Mouse (Mus musculus) liver, embryonic 14.5 days (tissue): ENCODE measurements around the gene Tmem184b. TPM values are rescaled to one million over a fixed set of nuclear protein-coding genes. Genes with fewer than 3 reads are reported as not detected.

Experiments
- ATAC-seq: fragments of 200-750 bp; cut with Nextera tagmentation; 2 replicates; pipeline ENCODE4 v1.8.0; 2017; ENCODE audit warnings: moderate number of reproducible peaks, mild to moderate bottlenecking, moderate library complexity; ENCODE audit not compliant: insufficient read depth
- DNase-seq, 3 experiments: peaks; one replicate each; pipeline ENCODE4 v3.0.0-alpha.2; 2012 to 2013; ENCODE audit warnings: low read depth in 3 of 3, low spot score in 3 of 3
- H3K27ac ChIP-seq: fragments of 300-500 bp; sonication (generic); 2 replicates; pipeline ENCODE4 v1.5.1; 2014; ENCODE audit warnings: moderate library complexity, mild to moderate bottlenecking, control low read depth, inconsistent platforms
- H3K27me3 ChIP-seq: fragments of 300-500 bp; sonication (generic); 2 replicates; pipeline ENCODE4 v1.6.1; 2014; ENCODE audit warnings: mild to moderate bottlenecking, low read length, moderate library complexity; ENCODE audit not compliant: control insufficient read depth, insufficient read depth
- H3K36me3 ChIP-seq: fragments of 300-500 bp; sonication (generic); replicated peaks from 2 replicates; pipeline ENCODE4 v1.6.1; 2014; ENCODE audit warnings: low read depth; ENCODE audit not compliant: control insufficient read depth, insufficient read depth
- H3K4me1 ChIP-seq, 2 experiments: fragments of 200-500 bp in 1 of 2; fragments of 300-500 bp in 1 of 2; sonication (generic) in 1 of 2; replicated peaks; 2 replicates each; pipeline ENCODE4 v1.6.1; 2012 to 2014; ENCODE audit warnings: antibody characterized with exemption in 1 of 2, inconsistent platforms in 1 of 2, low read length in 1 of 2; ENCODE audit not compliant: control insufficient read depth in 2 of 2, insufficient read depth in 2 of 2
- H3K4me2 ChIP-seq: fragments of 300-500 bp; sonication (generic); 2 replicates; pipeline ENCODE4 v1.6.1; 2014; ENCODE audit warnings: low read depth, mild to moderate bottlenecking, control low read depth, moderate library complexity
- H3K4me3 ChIP-seq, 2 experiments: fragments of 200-500 bp in 1 of 2; fragments of 300-500 bp in 1 of 2; sonication (generic) in 1 of 2; 2 replicates each; pipeline ENCODE4 v1.5.1; 2012 to 2014; ENCODE audit warnings: low read depth in 2 of 2, low read length in 2 of 2, mild to moderate bottlenecking in 2 of 2, control low read depth in 1 of 2, inconsistent platforms in 1 of 2, moderate library complexity in 1 of 2; ENCODE audit not compliant: insufficient read depth in 1 of 2
- H3K9ac ChIP-seq: fragments of 300-500 bp; sonication (generic); replicated peaks from 2 replicates; pipeline ENCODE4 v1.6.1; 2014; ENCODE audit warnings: mild to moderate bottlenecking, control low read depth, moderate library complexity
- H3K9me3 ChIP-seq: fragments of 300-500 bp; sonication (generic); 2 replicates; pipeline ENCODE4 v1.6.1; 2016; ENCODE audit warnings: low read length, mixed read lengths; ENCODE audit not compliant: control insufficient read depth
- CTCF ChIP-seq: IDR thresholded peaks from 2 replicates; pipeline ENCODE4 v1.5.1; 2016; ENCODE audit warnings: antibody characterized with exemption, low read depth, control low read depth
- EP300 ChIP-seq: IDR thresholded peaks from 2 replicates; pipeline ENCODE4 v1.6.1; 2016; ENCODE audit warnings: antibody characterized with exemption, low read depth
- WGBS: fragments of 180-500 bp; shearing (Covaris S2); extraction: QIAGEN DNeasy Blood & Tissue Kit; methylation state at CpG from one replicate; pipeline ENCODE4 v1.1.7; 2014; ENCODE audit not compliant: insufficient replicate concordance; 5-methylcytosine and 5-hydroxymethylcytosine counted together
- polyA plus RNA-seq, 2 experiments: library from polyadenylated mRNA; depleted of rRNA in 1 of 2; stranded (reverse) in 1 of 2; unstranded in 1 of 2; fragments of >200 nt; fragmentation: Nextera tagmentation in 1 of 2; extraction: Ambion mirVana in 1 of 2; gene quantifications; 2 replicates each; pipeline versions ENCODE4 v1.2.1 to v1.2.3; 2012 to 2014

Tmem184b gene
- polyA plus RNA-seq, 2 experiments: 5.7 to 7.2 TPM

DNA sequence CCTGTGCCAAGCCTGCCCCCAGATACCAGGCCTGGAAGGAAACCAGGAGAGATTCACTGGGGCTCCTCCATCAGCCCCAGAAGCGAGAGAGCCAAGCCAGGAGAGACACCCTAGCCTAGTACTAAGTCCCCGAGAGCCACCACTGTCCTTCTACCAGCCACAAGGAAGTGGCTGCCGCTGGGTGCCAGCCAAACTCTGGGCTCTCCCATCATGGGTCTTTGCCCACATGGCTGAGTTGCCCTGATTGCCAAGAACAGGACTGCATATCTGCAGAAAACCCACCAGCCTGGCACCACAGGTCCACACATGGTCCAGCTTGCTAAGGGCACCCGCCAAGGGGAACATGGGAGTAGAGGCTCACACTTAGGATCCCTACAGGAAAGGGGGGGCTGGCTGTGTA, 36.9 kb upstream of the Tmem184b start:
- Histone ChIP-seq H3K4me3 (no peak overlapping the region), H3K9ac (no peak overlapping the region), H3K4me2 (no peak overlapping the region), H3K9me3 (no peaks in the 10 kb centered on the region), H3K4me1 (peaks cover 2 to 9% of the 10 kb centered on the region in 2 experiments), H3K27ac (no peak overlapping the region), H3K27me3 (no peaks in the 10 kb centered on the region; the same call in 1 of the 2 replicates), H3K36me3 (no peaks in the 10 kb centered on the region)
- WGBS: 64% methylated on average over 4 of the region's 4 CpGs
- TF ChIP-seq CTCF (no peak), EP300 (no peak)
- no peak for DNase-seq
- ATAC-seq: no peak

GRCm38 (mm10) chr15:79439386-79439785, 36.0 kb upstream of the Tmem184b start:
- no peak for TF ChIP-seq EP300
- no peak for TF ChIP-seq CTCF
- H3K9me3 ChIP-seq: no peaks in the 10 kb centered on the region
- H3K27me3 ChIP-seq: no peaks in the 10 kb centered on the region; the same call in 1 of the 2 replicates
- no peaks in the 10 kb centered on the region for H3K36me3 ChIP-seq
- no peak overlapping the region for H3K4me3 ChIP-seq
- no peak overlapping the region for H3K9ac ChIP-seq
- 63% methylated on average over 4 of the region's 4 CpGs for WGBS
- peaks cover 4 to 10% of the 10 kb centered on the region in 2 experiments for H3K4me1 ChIP-seq
- DNase-seq (no peak), ATAC-seq (no peak)
- no peak overlapping the region for H3K27ac ChIP-seq
- H3K4me2 ChIP-seq: no peak overlapping the region

GRCm38 (mm10) chr15:79438816-79439215, 35.4 kb upstream of the Tmem184b start:
- no peaks in the 10 kb centered on the region for H3K36me3 ChIP-seq
- H3K4me3 ChIP-seq: no peak overlapping the region
- ATAC-seq (no peak), DNase-seq (no peak)
- WGBS: 68% methylated on average over 8 of the region's 8 CpGs
- no peak overlapping the region for H3K4me2 ChIP-seq
- H3K9me3 ChIP-seq: no peaks in the 10 kb centered on the region
- H3K4me1 ChIP-seq: peaks cover 4 to 10% of the 10 kb centered on the region in 2 experiments
- no peak overlapping the region for H3K9ac ChIP-seq
- no peak for TF ChIP-seq EP300
- TF ChIP-seq CTCF: no peak
- no peaks in the 10 kb centered on the region; the same call in 1 of the 2 replicates for H3K27me3 ChIP-seq
- no peak overlapping the region for H3K27ac ChIP-seq

DNA sequence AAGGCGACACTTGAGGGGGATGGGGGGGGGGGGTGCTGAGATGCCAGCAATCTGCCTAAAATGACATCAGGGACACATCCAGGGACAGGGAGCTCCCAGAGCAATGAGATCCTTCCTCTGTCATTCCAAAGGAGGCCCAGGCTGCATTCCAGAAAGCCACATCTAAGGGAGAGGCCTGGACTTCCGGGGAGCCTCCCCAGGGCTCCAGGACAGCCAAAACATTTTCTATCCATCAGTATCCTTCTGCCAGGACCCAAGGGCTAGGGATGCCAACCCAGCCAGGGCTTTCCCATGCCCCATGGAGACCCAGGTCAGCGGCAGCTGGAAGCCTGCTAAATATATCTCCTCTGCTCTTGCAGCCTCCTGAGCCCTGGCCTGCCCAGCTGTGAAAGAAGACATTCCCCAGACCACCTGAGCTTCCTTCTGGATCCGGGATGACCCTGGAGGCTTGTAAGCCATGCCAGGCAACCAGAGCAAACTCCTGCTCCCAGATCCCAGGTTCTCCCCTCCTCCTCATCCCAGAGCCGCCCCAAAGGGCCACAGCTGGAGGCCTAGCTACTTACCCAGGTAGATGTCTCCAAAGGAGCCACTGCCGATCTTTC, 34.9 kb upstream of the Tmem184b start:
- Histone ChIP-seq H3K36me3 (no peaks in the 10 kb centered on the region), H3K4me3 (no peak overlapping the region), H3K9ac (no peak overlapping the region), H3K27ac (no peak overlapping the region), H3K27me3 (no peaks in the 10 kb centered on the region; the same call in 1 of the 2 replicates), H3K4me1 (peaks cover 4 to 10% of the 10 kb centered on the region in 2 experiments), H3K9me3 (no peaks in the 10 kb centered on the region), H3K4me2 (no peak overlapping the region)
- ATAC-seq (no peak), DNase-seq (no peak)
- 77% methylated on average over 6 of the region's 6 CpGs for WGBS
- no peak for TF ChIP-seq EP300
- TF ChIP-seq CTCF: no peak

GRCm38 (mm10) chr15:79437541-79438208, 34.3 kb upstream of the Tmem184b start:
- Histone ChIP-seq H3K9ac (no peak overlapping the region), H3K4me1 (peaks cover 4 to 14% of the 10 kb centered on the region in 2 experiments), H3K4me2 (no peak overlapping the region), H3K27ac (no peak overlapping the region), H3K27me3 (no peaks in the 10 kb centered on the region; the same call in 1 of the 2 replicates), H3K4me3 (no peak overlapping the region), H3K36me3 (no peaks in the 10 kb centered on the region), H3K9me3 (no peaks in the 10 kb centered on the region)
- DNase-seq (no peak), ATAC-seq (no peak)
- 72% methylated on average over 12 of the region's 12 CpGs for WGBS
- TF ChIP-seq EP300 (no peak), CTCF (no peak)
